In genomic region chr1:143853691-143854115, GRCm38 (mm10) we compare ENCODE assay signal across 14 mouse cellular contexts.
A peak's percentile ranks its signal among the peaks of the same experiment; 100 is the strongest.
DNase-seq lines count a peak whose midpoint lies in the region; ATAC-seq and TF ChIP-seq lines count a peak whose summit lies in the region.
"Had no signal": no experiment of that assay in that cellular context is flagged by ENCODE, and none has a peak within 500 bp of the region (broad histone marks: within the 10 kb centered on the region; RNA-seq: fewer than 3 reads in every experiment).

No protein-coding gene starts in this region.

- H3K9me3 ChIP-seq in liver, postnatal 0 days (ENCODE audit: low read length): no peaks in the 10 kb centered on the region
- H3K9me3 ChIP-seq in liver, embryonic 11.5 days (ENCODE audit: control insufficient read depth, low read length): no peaks in the 10 kb centered on the region
- H3K9me3 ChIP-seq in stomach, postnatal 0 days (ENCODE audit: control insufficient read depth, low read length): no peaks in the 10 kb centered on the region
- H3K9me3 ChIP-seq: G1E; heart, embryonic 13.5 days had no signal

- H3K27ac ChIP-seq in liver, postnatal 0 days (ENCODE audit: low read depth): no peak overlapping the region
- no peak overlapping the region for H3K27ac ChIP-seq in liver, embryonic 11.5 days (ENCODE audit: low read depth, low read length)
- H3K27ac ChIP-seq in stomach, postnatal 0 days (replicated peaks): no peak overlapping the region
- H3K27ac ChIP-seq: layer of hippocampus, adult 2 months had no signal

- TF ChIP-seq EP300 in liver, postnatal 0 days (IDR thresholded peaks at IDR 0.05; ENCODE audit: low read depth): peak; percentile 50; the same call in 1 of the 2 replicates
- TF ChIP-seq EP300 in stomach, postnatal 0 days (optimal IDR thresholded peaks at IDR 0.05): no peak

- WGBS in liver, postnatal 0 days (ENCODE audit: insufficient replicate concordance): 66% methylated on average over 8 of the region's 8 CpGs
- 64% methylated on average over 8 of the region's 8 CpGs for WGBS in liver, embryonic 11.5 days
- 47% methylated on average over 8 of the region's 8 CpGs for WGBS in stomach, postnatal 0 days

- H3K36me3 ChIP-seq in liver, postnatal 0 days (replicated peaks; ENCODE audit: insufficient read depth, low read length): no peaks in the 10 kb centered on the region
- H3K36me3 ChIP-seq in liver, embryonic 11.5 days (ENCODE audit: control insufficient read depth, insufficient read depth, low read length): no peaks in the 10 kb centered on the region
- no peaks in the 10 kb centered on the region for H3K36me3 ChIP-seq in stomach, postnatal 0 days (ENCODE audit: control insufficient read depth, insufficient read depth, low read length)
- H3K36me3 ChIP-seq: G1E; heart, embryonic 13.5 days had no signal

- H3K4me3 ChIP-seq in liver, postnatal 0 days (ENCODE audit: low read depth, low read length): no peak overlapping the region
- no peak overlapping the region for H3K4me3 ChIP-seq in liver, embryonic 11.5 days (ENCODE audit: low read depth, low read length)
- no peak overlapping the region for H3K4me3 ChIP-seq in stomach, postnatal 0 days (ENCODE audit: low read depth, low read length)
- H3K4me3 ChIP-seq: heart, embryonic 13.5 days; layer of hippocampus, adult 2 months had no signal

- ATAC-seq in liver, postnatal 0 days: 0 out of 2 replicates have a peak, but pooled peaks have one; percentile 12
- no peak for ATAC-seq in liver, embryonic 11.5 days (replicated peaks; ENCODE audit: low FRiP score)
- peak; percentile 78 for ATAC-seq in CD4-positive, CD25-positive, alpha-beta regulatory T cell, adult 4 months
- 0 out of 2 replicates have a peak, but pooled peaks have one; percentile 6 for ATAC-seq in megakaryocyte progenitor cell, adult 5-6 weeks (replicated peaks; ENCODE audit: poor library complexity)
- ATAC-seq in stomach, postnatal 0 days (ENCODE audit: low FRiP score, low TSS enrichment): no peak
- no peak for ATAC-seq in cerebellum, adult (ENCODE audit: insufficient number of reproducible peaks, low FRiP score, low TSS enrichment)

- H3K27me3 ChIP-seq in liver, postnatal 0 days (ENCODE audit: insufficient read depth, low read length): no peaks in the 10 kb centered on the region
- no peaks in the 10 kb centered on the region for H3K27me3 ChIP-seq in liver, embryonic 11.5 days (replicated peaks; ENCODE audit: control insufficient read depth, insufficient read depth, low read length)
- no peaks in the 10 kb centered on the region for H3K27me3 ChIP-seq in stomach, postnatal 0 days (ENCODE audit: control insufficient read depth, insufficient read depth, low read length)
- H3K27me3 ChIP-seq: heart, embryonic 13.5 days had no signal

- no peak for DNase-seq in liver, postnatal 0 days
- DNase-seq in liver, embryonic 11.5 days (ENCODE audit: low spot score): no peak
- DNase-seq in adrenal gland, adult 8-10 months: peak; percentile 74
- DNase-seq in stomach, postnatal 0 days (ENCODE audit: low spot score): no peak
- DNase-seq: cerebellum, postnatal 25 days; kidney, adult 11 months; lung, adult 2 months; thymus, postnatal 36 days had no signal

- H3K9ac ChIP-seq in liver, postnatal 0 days (replicated peaks): no peak overlapping the region
- H3K9ac ChIP-seq in liver, embryonic 11.5 days (ENCODE audit: low read depth, low read length): no peak overlapping the region
- no peak overlapping the region for H3K9ac ChIP-seq in stomach, postnatal 0 days (ENCODE audit: low read length)
- H3K9ac ChIP-seq: heart, embryonic 13.5 days had no signal

- H3K4me2 ChIP-seq in liver, postnatal 0 days (ENCODE audit: low read depth, low read length): no peak overlapping the region
- H3K4me2 ChIP-seq in liver, embryonic 11.5 days: no peak overlapping the region
- H3K4me2 ChIP-seq in stomach, postnatal 0 days (replicated peaks; ENCODE audit: low read depth): no peak overlapping the region
- H3K4me2 ChIP-seq: heart, embryonic 13.5 days had no signal

- H3K4me1 ChIP-seq in liver, postnatal 0 days (ENCODE audit: insufficient read depth): no peaks in the 10 kb centered on the region
- no peaks in the 10 kb centered on the region for H3K4me1 ChIP-seq in liver, embryonic 11.5 days (replicated peaks; ENCODE audit: control insufficient read depth, insufficient read depth, low read length)
- no peaks in the 10 kb centered on the region for H3K4me1 ChIP-seq in stomach, postnatal 0 days (replicated peaks; ENCODE audit: control insufficient read depth, insufficient read depth)
- H3K4me1 ChIP-seq: heart, embryonic 13.5 days had no signal

- no peak for TF ChIP-seq CTCF in liver, postnatal 0 days (IDR thresholded peaks at IDR 0.05; ENCODE audit: low read depth)
- TF ChIP-seq CTCF in stomach, postnatal 0 days (IDR thresholded peaks at IDR 0.05; ENCODE audit: low read depth): no peak

Comparison
In these comparisons a context has a peak if more than half of its experiments do, and no peak if none do; other contexts are left out.
1. ATAC-seq: peak in liver, postnatal 0 days (single experiment), CD4-positive, CD25-positive, alpha-beta regulatory T cell, adult 4 months (single experiment) and megakaryocyte progenitor cell, adult 5-6 weeks (single experiment); none in liver, embryonic 11.5 days (single experiment), stomach, postnatal 0 days (single experiment) and cerebellum, adult (single experiment).